Mouse (Mus musculus) spleen, postnatal 10 days (tissue): ENCODE measurements around the gene Gm43951.
A peak's percentile ranks its signal among the peaks of the same experiment; 100 is the strongest.

Experiments
- DNase-seq, 2 experiments: peaks; one replicate each; pipeline ENCODE4 v3.0.0; 2021 to 2022; ENCODE audit warnings: low spot score in 2 of 2

The Gm43951 gene

DNA sequence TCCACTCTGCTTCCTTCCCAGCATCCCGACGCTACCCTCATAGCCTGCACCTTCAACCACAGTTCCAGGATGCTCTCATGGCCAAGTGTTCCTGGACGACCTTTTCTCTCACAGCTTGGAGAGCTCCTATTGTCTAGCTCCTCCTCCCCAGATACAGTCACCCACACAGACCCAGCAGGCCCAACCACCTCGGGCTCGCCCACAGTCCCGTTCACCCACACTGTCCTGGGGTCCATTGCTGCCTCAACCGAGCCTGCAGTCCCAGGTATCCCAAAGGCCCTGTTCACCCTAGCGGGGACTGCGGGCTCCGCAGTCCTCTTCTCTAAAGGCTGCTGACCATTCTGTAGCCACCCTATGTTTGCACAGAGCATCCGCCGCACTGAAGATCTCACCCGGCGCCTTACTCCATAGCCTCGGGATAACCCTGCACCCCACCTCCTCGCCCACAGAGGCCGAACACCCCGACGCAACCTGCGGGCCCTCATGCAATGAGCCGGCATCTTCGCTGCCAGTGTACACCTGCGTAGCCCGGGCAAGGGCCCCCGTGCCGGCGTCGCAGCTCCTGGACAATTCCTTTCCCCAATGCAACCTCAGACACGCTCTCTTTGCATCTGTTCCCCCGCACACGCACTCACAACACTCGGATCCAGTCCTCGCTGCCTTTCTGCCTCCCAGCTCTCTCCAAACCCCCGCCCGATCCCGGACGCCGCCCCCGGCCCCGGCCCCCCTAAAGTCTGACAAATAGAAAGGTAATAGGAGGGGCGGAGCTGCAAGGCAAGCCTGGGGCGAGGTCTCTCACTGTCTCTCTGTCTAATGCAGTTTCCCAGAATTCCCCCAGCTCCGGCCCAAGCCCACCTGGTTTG lies at the start of gene Gm43951:
TSS of gene Gm43951 (minus strand) at position 500 of the 863 bp plus-strand sequence.
- peak; percentile 32 to 45 for DNase-seq

DNA sequence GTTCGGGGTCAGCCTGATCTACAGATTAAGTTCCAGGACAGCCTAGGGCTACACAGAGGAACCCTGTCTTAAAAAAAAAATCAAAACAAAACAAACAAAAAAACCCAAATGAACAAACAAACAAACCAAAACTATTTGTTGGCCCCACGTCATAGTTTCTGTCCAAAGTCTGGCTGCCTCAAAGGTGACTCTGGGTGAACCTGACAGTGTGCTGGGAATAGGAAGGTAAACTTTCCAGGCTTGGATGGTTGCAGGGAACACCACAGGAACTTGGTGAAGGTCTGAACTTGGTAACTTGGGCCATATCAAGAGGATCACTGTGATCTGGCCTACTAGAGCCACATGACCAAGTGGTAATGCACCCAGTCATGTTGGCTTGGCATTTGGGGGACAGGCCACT lies 49.8 kb upstream of the Gm43951 start:
- DNase-seq: no peak

DNA sequence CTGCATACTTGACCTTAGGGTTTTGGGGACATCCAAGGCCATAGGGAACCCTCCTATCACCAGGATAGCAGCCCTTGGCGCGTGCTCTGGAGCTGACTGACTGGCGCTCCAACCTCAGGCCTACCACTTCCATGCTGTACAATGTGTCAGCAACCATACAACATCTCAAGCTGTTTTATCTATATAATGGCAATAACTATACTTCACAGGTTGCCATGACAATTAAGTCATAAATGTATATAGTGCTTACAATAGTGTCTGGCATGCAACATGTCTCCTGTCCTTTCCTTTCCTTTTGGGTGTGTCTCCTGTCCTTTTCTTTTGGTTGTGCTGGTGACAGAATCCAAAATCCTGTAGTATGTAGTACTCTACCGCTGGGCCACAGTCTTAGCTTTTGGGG lies 49.0 kb upstream of the Gm43951 start:
- no peak for DNase-seq

DNA sequence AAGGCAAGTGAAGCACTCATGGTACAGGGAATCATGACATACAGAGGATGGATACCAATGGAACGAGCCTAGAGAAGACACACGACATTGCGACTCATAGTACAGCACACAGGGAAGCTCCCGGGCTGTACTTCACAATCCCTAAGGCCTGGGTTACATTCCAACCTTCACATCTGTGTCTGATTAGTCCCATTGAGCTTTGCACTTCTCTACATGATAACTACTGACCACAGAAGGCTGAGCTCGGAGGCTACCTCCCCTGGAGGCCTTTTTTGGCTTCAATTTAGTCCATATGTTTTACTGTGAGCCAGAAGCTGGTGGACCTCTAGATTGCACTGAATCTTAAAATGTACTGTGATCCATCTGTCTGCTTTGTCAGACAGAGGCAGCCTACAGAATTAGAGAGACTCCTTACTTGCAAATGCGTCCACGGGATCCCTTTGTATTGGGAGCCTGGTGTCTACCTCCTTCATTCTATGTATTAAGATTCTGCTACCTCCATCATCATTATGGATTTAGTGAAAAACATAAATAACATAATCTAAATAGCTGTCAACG lies 38.6 kb upstream of the Gm43951 start:
- no peak for DNase-seq

DNA sequence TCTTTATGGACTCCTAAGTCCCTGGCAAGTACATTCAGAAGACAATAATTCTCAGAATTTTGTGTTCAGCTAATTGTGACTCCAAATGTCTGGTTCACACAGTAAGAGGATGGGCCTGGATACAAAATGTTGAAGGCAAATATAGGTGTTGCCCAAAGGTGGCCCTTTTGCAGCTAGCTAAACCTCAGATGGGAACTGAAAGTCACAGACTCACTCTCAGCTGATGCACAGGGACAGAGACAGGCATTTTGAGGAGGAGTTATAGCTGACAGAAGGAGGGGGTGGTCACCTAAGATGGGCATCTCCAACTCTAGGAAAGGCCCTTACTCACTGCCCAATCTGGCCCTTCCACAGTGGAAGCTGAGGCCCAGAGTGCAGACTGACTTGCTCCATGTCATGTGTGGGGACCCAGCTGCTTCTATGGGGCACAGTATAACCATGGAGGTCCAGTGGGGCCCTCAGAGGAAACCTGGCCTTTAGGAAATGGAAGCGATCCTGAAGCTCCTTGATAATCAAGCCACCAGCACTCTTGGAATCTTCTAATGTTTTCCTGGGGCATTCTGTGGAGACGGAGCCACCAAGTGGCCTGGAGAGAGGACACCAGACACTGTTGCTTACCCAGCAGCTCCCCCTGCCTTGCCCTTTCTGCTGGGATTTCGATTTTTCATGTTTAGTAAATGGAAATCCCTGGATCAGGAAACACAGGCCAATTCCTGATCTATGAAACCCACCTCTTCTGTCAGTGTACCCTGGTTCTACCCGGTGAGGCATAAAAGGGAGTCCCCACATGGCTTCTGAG lies 33.6 kb upstream of the Gm43951 start:
- no peak for DNase-seq

DNA sequence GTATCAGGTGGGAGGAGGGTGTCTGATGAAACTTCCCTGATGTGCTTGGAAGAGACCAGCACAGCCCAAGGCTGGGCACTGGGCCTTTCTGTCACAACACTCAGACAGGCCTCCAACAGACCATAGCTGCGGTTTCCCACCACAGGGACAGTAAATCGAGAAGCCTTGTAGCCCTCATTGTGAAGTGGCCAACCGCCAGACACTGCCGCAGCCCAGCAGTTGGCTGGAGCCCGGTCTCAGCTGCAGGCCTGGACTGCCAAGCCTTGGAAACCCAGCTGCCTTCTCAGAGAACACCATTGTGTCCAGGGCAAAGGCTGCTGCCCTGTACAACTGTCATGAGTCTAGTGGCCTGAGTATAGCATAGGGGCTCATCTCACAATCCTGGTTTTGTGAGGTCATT lies 27.4 kb upstream of the Gm43951 start:
- DNase-seq: no peak

DNA sequence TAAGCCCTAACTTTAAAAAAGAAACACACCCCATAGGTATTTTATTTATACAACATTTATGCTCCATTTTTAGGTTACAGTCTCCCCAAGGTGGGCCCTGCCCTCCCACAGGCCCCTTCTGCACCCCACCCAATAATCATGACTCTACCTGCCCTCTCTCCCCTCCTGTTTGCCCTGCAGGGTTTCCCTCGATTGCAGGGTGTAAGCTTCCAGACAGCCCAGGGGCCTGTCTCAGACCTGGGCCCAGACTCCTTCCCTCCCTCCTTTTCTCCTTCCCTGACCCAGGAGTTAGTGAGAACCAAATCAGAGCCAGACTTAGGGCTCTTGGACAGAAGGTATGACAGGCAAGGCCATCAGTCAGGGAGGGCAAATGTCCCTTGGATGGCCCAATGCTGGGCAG lies 26.4 kb upstream of the Gm43951 start:
- DNase-seq: no peak

DNA sequence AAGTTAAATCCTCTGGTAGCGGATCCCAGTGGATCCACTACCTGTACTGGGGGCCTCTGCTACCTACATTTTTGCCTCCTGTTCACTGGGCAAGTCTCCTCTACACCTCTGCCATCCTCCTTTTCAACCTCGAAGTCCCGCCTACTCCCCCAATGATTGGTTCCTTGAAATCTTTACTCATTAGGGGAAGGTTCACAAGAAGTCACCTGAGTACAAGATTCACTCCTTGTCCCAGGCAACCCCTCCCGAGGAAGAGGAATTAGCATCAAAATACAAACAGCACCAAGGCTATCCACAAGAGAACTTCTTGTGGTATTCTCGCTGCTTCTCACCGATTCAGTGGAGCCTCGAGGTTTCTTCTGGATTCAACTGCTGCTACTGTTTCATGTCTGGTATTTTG lies 25.4 kb upstream of the Gm43951 start:
- no peak for DNase-seq

DNA sequence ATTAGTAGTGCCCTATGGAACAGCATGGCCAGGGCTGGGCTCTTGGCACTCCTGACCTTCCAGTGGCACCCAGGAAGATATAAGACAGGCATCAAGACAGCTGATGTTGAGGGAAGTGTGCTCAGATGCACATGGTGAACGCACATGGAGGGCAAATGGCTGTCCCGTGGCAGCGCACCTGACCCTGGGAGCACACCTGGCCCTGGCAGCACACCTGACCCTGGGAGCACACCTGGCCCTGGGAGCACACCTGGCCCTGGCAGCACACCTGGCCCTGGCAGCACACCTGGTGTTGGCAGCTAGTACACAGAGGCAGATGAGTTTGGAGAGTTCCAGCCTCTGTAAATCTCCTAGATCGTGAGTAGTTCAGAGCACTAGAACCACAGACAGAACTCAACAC lies 21.9 kb upstream of the Gm43951 start:
- DNase-seq: no peak

DNA sequence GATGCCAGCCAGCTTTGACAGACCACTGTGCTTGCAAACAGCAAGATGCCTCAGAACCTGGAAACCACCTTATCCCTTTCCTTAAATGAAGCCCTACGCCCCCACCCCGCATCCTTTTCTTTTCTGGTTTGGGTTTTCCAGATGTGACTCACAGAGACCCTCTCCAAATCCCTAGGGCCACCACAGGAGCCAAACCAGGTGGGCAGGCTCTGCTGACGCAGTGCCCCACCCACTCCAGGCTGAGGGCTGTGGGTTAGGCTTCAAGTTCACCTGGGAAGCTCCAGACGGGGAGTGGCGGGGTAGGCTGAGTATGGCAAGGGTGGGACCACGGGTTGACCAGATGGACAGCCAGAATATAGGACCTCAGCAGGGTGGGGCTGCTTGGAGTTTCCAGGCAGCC lies 20.3 kb upstream of the Gm43951 start:
- no peak for DNase-seq

DNA sequence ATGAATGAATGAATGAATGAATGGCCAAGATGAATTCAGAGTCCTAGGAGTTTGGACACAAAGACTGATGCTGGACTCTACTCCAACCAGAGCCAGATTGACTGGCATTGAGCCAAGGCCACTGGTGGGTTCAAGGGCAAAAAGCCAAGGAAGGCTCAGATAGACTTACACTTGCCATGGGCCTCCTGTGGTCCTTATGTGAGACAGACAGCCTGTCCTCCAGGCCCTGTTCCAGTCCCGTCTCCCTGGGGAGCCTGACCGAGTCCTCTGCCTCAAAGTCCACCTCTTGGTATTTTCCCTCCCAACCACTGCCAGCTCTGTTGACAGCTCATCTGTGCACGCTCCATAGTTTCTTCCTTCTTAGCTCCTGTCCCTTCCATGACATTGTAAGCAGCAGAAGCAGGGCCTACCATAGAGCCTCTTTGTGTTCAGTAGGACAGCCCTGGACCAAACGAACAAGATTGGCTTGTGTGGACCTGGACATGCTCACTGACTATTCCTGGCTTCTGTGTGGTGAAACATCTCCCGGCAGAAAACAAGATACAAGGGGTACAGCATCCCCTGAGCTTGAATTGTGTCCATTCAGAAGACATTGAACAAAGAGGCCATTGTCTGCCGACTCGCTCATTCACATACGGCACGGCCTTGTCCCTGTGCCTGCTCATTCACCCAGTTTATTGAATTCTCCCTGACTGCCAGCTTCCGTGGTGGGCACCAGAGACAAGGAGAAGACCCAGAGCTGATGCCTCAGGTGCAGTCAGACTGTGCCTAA lies 19.6 kb upstream of the Gm43951 start:
- no peak for DNase-seq

DNA sequence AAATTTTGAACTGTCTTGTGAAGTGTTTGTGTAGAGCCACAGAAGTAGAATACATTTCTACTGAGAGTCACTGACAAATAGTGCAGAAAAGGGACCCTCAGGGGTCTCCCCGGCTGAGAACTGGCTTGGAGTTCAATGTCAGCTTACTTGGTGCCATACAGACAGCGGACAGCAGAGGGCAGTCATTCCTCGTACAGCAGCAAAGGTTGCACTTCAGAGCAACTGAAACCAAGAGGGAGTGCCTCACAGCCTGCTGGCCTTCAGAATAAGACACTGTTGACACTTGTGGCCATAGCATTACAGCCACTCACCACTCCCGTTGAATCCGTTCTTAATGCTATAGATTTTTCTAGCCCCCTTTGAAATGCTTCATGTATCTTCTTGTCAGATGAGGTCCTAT lies 18.2 kb upstream of the Gm43951 start:
- peak; percentile 51 to 80 for DNase-seq

DNA sequence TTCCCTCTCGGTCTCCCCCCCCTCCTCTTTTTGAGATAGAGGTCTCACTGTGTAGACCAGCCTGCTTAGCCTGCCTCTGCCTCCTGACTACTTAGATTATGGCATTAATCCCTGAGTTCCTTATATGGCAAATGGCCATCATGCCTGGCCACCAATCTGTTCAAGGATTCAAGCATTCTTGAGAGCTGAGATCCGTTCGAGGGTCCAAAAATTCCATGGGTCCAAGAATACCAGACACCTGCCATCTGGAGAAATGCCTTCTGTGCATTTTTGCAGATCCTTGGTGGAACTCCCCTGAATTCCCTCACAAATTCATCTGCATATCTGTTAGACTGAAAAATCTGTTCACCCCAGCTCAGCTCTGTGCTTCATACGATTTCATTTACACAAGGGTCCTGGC lies 16.8 kb upstream of the Gm43951 start:
- no peak for DNase-seq

DNA sequence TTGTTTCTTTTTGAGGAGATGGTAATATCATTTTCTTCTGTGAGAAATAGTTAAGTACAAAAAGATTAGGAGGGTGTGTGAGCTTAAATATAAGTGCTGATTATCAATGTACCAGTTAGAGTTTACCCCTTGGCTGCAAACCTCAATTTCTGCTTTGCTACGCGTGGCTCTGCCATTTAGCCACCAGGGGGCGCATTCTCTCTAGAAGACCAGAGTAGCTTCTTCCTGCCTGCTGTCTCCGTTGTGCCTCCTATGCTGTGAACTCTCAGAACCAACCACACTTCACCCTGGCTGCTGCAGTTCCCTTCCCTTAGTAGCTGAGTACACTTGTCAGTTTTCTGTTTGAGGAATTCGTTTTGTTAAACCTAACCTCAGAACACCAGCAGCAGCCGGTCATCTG lies 14.6 kb upstream of the Gm43951 start:
- peak; percentile 55 to 83 for DNase-seq

DNA sequence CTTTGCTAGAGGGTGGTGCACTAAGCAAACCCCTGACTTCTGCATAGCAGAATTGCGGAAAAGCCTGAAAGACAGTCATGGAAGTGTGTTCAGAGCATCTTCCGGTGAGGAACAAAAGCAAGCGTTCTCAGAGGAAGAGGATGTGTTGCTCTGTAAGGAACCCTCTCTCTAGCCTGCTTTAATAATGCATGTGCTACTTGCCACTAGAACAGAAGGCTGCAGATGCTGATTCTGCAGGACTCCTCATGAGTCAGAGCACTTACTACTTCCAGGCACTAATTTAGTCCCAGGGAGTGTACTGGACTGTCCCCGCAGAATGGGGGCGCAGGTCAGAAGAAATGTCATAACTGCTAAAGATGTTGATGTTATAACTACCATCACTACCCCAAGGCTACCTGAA lies 10.5 kb upstream of the Gm43951 start:
- DNase-seq: no peak

DNA sequence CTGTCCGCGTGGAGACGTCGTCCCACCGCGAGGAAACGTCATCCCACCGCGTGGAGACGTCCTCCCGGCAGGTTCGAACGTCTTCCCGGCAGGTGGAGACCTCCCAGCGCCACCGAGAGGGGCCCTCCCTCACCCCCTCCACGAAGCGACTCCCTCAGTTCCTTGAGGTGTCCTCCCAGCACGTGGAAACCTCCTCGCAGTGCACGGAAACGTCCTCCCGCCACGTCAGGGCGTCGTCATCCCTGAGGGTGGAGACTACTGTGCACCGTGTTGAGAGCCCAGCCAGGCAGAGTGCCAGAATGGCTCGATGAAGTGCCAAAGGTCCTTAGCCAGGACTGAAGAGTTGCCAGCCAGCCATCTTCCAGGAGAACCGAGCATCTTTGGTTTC lies 8.8 kb upstream of the Gm43951 start, which contains the start of gene Med31:
TSS of gene Med31 (minus strand) at position 183 of the 388 bp plus-strand sequence.
- DNase-seq: peak in 1 of 2 experiments; percentile 72

DNA sequence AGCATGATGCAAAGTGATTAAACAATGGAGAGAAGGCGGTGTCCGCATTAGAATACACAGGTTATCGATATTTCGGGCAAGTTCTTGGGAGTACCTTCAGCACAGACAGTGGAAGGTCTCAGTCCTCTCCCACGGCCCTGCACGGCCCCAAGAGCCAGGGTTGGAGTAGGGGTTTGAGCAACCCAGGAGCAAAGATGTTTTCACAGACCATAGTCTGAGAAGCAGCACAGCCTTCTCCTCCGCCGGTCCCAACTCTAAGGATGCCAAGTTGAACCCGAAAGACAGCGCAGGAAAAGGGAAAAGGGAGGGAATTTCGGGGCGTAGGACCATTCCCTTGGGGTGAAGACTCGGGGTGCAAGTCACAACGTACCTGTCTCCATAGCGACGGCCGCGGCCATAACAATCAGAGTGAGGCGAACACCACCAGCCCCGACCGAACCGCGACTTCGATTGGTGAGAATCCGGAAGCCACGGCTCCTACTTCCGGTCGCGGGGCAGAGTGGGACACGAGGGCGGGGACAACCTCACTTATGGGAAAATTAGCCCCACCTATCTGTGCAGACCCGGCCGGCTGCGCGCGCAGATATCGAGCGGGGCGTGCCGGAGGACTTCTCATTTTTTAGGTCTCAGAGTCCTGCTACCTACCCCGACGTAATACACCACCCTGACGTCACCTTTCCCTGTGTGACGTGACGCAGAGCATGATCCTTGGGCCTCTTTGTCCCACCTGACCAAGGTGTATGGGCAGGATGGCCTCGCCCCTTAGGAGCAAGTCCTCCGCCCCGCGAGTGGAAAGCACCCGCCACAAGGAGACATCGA lies 8.2 kb upstream of the Gm43951 start:
- peak; percentile 80 to 94 for DNase-seq

DNA sequence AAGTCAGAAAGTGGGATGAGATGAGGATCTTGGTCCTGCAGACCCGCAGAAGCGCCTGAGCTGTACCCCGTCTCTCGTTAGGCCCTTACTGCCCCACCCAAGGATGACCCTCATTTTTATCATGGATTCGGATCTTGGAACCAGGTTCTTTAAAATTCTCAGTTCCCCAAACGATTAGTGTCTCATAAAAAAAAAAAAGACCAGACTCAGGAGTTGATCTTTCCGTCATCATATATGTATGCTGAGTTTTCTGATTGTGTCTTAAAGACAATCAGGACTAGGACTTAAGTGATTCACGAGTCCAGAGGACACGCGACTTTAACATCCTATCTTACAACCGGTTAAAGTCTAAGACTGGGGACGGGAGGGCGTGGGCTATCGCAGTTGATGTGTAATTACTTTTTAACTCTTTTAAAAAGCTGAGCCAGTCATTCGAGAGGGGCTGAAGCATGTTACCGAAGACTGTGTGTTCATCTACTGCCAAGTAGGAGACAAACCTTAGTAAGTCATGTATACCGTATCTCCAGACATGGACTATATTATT lies 1.3 kb upstream of the Gm43951 start:
- DNase-seq: no peak

DNA sequence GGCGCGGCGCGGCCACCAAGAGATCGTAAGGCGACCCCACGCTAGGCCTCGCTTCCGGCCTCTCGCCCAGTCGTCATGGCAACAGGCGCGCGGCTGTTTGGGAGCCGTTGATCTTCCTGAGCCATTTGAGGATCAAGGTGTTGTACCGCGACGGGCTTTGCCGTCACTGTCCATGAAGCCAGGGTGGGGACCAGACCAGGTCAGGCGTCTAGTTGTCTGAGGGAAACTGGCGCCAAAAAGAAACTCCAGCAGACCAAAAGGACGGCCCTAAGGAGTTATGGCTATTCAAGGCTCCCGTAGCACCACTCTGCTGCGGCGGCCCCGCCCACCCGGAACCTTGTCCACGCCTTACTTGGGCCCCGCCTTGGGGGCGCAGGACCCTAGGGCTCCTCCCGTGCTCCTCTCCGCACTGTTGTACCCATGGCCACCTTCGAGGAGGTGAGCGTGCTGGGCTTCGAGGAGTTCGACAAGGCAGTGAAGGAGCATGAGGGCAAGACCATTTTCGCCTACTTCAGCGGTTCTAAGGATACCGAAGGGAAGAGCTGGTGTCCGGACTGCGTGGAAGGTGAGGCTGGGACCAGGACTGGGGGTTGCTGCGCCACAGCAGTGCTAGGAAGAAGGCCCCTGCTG lies 679 bp upstream of the Gm43951 start, which contains the start of the genes 4933427D14Rik and Txndc17:
TSS of gene 4933427D14Rik (minus strand) at position 256 of the 630 bp plus-strand sequence.
TSS of gene Txndc17 (plus strand) at position 344 of the 630 bp plus-strand sequence.
- peak; percentile 84 to 89 for DNase-seq

DNA sequence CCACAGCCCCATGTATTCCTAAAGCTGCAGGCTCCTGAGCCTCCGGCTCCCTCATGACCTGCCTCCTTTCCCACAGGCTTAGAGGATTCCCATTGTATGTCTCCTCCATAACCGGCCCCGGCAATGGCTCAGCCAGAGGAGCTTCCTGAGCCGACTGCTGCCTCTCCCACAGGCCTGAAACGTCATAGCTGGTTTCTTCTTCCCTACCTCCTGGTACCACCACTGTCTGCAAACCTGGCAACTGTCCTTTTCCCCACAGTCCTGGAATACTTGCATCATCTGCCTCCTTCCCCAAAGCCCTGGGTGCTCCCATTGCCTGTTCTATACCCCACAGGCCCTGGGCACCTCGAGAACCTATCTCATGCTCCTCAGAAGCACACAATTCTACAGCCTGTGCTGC lies 1.4 kb downstream of the Gm43951 start:
- no peak for DNase-seq
